9 mouse cellular contexts compared by ENCODE assay signal in genomic region chr6:142394669-142395068, GRCm38 (mm10). TPM values are rescaled to one million over a fixed set of nuclear protein-coding genes. Genes with fewer than 3 reads are reported as not detected.
DNase-seq lines count a peak whose midpoint lies in the region.
"Had no signal": no experiment of that assay in that cellular context is flagged by ENCODE, and none has a peak within 500 bp of the region (broad histone marks: within the 10 kb centered on the region; RNA-seq: fewer than 3 reads in every experiment).

No protein-coding gene starts in this region.

- peak; percentile 43 for DNase-seq in layer of hippocampus, adult 11-12 months (ENCODE audit: low spot score)
- DNase-seq in layer of hippocampus, adult 9-10 months (ENCODE audit: low spot score) = no peak
- peak; percentile 22 to 44 for DNase-seq in cerebellum, adult 18-20 months
- peak; percentile 23 for DNase-seq in cerebellum, adult 9-11 months
- DNase-seq in layer of hippocampus, postnatal 14 days (ENCODE audit: low spot score in 2 of 2) = peak; percentile 28 to 41
- DNase-seq in urinary bladder, adult 2 months (ENCODE audit: low spot score) = no peak
- DNase-seq in urinary bladder, postnatal 10 days (ENCODE audit: low spot score) = no peak
- DNase-seq: kidney, postnatal 25 days; thymus, adult 18-20 months had no signal

RNA-seq across cellular contexts. Expression of gene Golt1b, which starts 7.6 kb away (rescaled TPM):
- total RNA-seq in layer of hippocampus, postnatal 14 days (2021) = 10 to 100 TPM; 26.7 to 27.5 TPM
- 22.0 and 23.8 TPM in 2 replicates for polyA plus RNA-seq in urinary bladder, adult 2 months (2012; rRNA removed)

RNA-seq across cellular contexts. Expression of gene Recql, which starts 7.8 kb away (rescaled TPM):
- total RNA-seq in layer of hippocampus, postnatal 14 days (2021) = 10 to 100 TPM; 22.2 to 25.2 TPM
- 12.0 and 13.2 TPM in 2 replicates for polyA plus RNA-seq in urinary bladder, adult 2 months (2012; rRNA removed)

RNA-seq across cellular contexts. Expression of gene Spx, which starts 18.6 kb away (rescaled TPM):
- 1 to 10 TPM; 1.4 to 1.7 TPM for total RNA-seq in layer of hippocampus, postnatal 14 days (2021)
- 1.8 and 2.0 TPM in 2 replicates for polyA plus RNA-seq in urinary bladder, adult 2 months (2012; rRNA removed)

RNA-seq across cellular contexts. Expression of gene Pyroxd1, which starts 49.2 kb away (rescaled TPM):
- 10 to 100 TPM; 10.9 to 13.0 TPM for total RNA-seq in layer of hippocampus, postnatal 14 days (2021)
- polyA plus RNA-seq in urinary bladder, adult 2 months (2012; rRNA removed) = 12.8 and 14.1 TPM in 2 replicates

Comparison
In these comparisons a context has a peak if more than half of its experiments do, and no peak if none do; other contexts are left out.
1. DNase-seq: peak in layer of hippocampus, adult 11-12 months (single experiment), cerebellum, adult 18-20 months (2 of 2), cerebellum, adult 9-11 months (single experiment) and layer of hippocampus, postnatal 14 days (2 of 2); none in layer of hippocampus, adult 9-10 months (single experiment), urinary bladder, adult 2 months (single experiment) and urinary bladder, postnatal 10 days (single experiment).